Mouse (Mus musculus) G1E (cell line): ENCODE results near the gene Fsip1. TPM values are rescaled to one million over a fixed set of nuclear protein-coding genes. Genes with fewer than 3 reads are reported as not detected.

Experiments used
- ATAC-seq: 2 replicates; pipeline ENCODE4 v1.8.0; 2016; ENCODE audit warnings: mild to moderate bottlenecking; ENCODE audit not compliant: insufficient number of reproducible peaks, poor library complexity, low FRiP score, severe bottlenecking; ENCODE audit errors: extremely low read depth
- DNase-seq: peaks from one replicate; pipeline ENCODE4 v3.0.0; 2012; ENCODE audit warnings: low spot score
- H3K27me3 ChIP-seq: 2 replicates; pipeline ENCODE4 v1.6.1; 2012; ENCODE audit warnings: mild to moderate bottlenecking, low read length, inconsistent platforms; ENCODE audit not compliant: insufficient read depth
- H3K36me3 ChIP-seq: replicated peaks from 2 replicates; pipeline ENCODE3; 2012; ENCODE audit warnings: mild to moderate bottlenecking, inconsistent platforms
- H3K4me1 ChIP-seq: 2 replicates; pipeline ENCODE4 v1.6.1; 2012; ENCODE audit warnings: low read depth, low read length, inconsistent platforms, mixed read lengths; ENCODE audit not compliant: insufficient read depth
- H3K4me3 ChIP-seq: 2 replicates; pipeline ENCODE4 v1.5.1; 2012; ENCODE audit warnings: low read depth, mild to moderate bottlenecking, inconsistent platforms, low read length, moderate library complexity, mixed read lengths
- H3K9me3 ChIP-seq: replicated peaks from 2 replicates; pipeline ENCODE4 v1.6.1; 2012; ENCODE audit warnings: inconsistent platforms
- CTCF ChIP-seq: IDR thresholded peaks from 2 replicates; pipeline ENCODE4 v1.5.1; 2012; ENCODE audit warnings: low read depth, low read length, inconsistent platforms, mixed read lengths
- GATA1 ChIP-seq: IDR thresholded peaks from 2 replicates; pipeline ENCODE4 v1.6.1; 2012; ENCODE audit warnings: borderline replicate concordance, low read length, inconsistent platforms, mixed read lengths
- GATA2 ChIP-seq: IDR thresholded peaks from 2 replicates; pipeline ENCODE4 v1.6.1; 2012; ENCODE audit warnings: low read depth, low read length, inconsistent platforms, borderline replicate concordance
- POLR2AphosphoS5 ChIP-seq: IDR thresholded peaks from 2 replicates; pipeline ENCODE4 v1.6.1; 2012; ENCODE audit warnings: low read depth, low read length, inconsistent platforms; ENCODE audit not compliant: insufficient replicate concordance
- TAL1 ChIP-seq: conservative IDR thresholded peaks from 2 replicates; pipeline ENCODE4 v1.6.1; 2012; ENCODE audit warnings: low read depth, low read length, inconsistent platforms, mixed read lengths
- polyA plus RNA-seq: library from polyadenylated mRNA; stranded (reverse); fragments of >175 nt; gene quantifications from 2 replicates; pipeline ENCODE4 v1.2.3, GENCODE M21; 2012
- total RNA-seq, 2 experiments: library from RNA; stranded (forward) in 1 of 2; stranded (reverse) in 1 of 2; fragments of 200-1000 nt in 1 of 2; fragments of >200 nt in 1 of 2; fragmentation: Nextera tagmentation in 1 of 2; gene quantifications; 2 replicates each; pipeline ENCODE4 v1.2.3; 2014 to 2017

The Fsip1 gene
- total and polyA plus RNA-seq, 3 experiments, result 0.27 TPM; not detected in 2

DNA sequence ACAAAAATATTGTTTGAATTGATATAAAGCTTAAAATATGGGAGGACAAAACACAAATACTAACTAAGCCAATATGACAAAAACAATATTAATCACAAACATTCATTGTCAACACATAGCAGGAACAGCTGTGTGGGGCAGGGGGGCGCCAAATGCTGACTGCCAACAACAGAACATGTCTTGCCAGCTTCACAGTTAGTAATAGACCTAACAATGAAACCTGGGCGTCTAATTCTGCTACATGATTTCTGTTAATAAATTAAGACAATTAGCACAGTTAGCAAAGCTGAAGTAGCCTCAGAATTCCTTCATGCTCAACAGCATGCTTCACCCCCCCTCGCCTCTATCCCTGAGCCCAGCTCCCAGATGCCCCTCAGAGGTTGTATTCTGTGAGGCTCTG lies 21.2 kb downstream of the Fsip1 start:
- H3K9me3 ChIP-seq, result no peaks in the 10 kb centered on the region
- no peak for DNase-seq
- H3K4me3 ChIP-seq, result no peak overlapping the region
- no peak for TF ChIP-seq POLR2AphosphoS5
- no peak for TF ChIP-seq CTCF
- TF ChIP-seq GATA1, result no peak
- TF ChIP-seq GATA2, result no peak
- TF ChIP-seq TAL1, result no peak
- H3K27me3 ChIP-seq, result peaks cover 4% of the 10 kb centered on the region; the same call in 1 of the 2 replicates
- no peaks in the 10 kb centered on the region for H3K36me3 ChIP-seq
- no peaks in the 10 kb centered on the region for H3K4me1 ChIP-seq
- no peak for ATAC-seq

- Histone ChIP-seq H3K9me3 (no peaks in the 10 kb centered on the region), H3K27me3 (no peaks in the 10 kb centered on the region), H3K36me3 (no peaks in the 10 kb centered on the region), H3K4me3 (no peak overlapping the region), H3K4me1 (no peaks in the 10 kb centered on the region)
- TF ChIP-seq CTCF (no peak), GATA2 (no peak), TAL1 (no peak), POLR2AphosphoS5 (no peak), GATA1 (no peak)
- no peak for ATAC-seq
- DNase-seq, result no peak
Observed at GRCm38 (mm10) chr2:118230544-118230943, 26.2 kb downstream of the Fsip1 start.

- ATAC-seq (no peak), DNase-seq (no peak)
- Histone ChIP-seq H3K36me3 (no peaks in the 10 kb centered on the region), H3K27me3 (no peaks in the 10 kb centered on the region), H3K4me1 (no peaks in the 10 kb centered on the region), H3K4me3 (no peak overlapping the region), H3K9me3 (no peaks in the 10 kb centered on the region)
- TF ChIP-seq CTCF (no peak), POLR2AphosphoS5 (no peak), TAL1 (no peak), GATA2 (no peak), GATA1 (no peak)
Observed at GRCm38 (mm10) chr2:118228486-118229079, 28.2 kb downstream of the Fsip1 start.

DNA sequence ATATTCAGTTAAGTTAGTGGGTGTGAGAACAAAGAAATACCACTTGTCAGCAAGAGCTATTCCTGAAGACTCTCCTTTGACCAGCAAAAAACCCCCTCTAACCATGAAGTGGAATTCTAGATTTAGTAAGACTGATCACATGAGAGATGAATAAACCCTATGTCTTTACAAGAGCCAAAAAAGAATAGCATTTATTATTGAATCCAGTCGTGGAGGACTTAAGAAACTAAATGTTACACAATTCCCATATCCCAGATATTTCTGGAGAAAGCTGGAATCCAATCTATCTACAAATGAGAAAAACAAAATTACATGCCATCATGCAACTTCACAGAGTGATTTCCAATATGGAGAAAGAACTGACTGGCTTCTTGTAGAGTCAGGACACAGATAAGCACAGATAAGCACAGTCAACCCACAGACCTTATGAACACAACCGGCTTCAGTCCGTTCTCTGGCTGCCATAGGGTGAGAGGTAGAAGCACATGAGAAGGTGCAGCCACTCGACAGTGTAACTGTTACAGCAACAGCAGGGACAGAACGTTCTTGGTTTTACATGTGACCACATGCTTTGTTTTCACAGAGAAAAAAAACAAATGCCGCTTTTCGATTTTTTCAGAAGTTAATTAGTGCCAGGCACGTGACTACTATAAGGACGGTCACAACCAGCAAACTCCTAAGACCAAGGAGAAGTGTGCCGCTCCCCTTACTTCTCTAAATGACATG lies 31.3 kb downstream of the Fsip1 start:
- ATAC-seq (no peak), DNase-seq (no peak)
- H3K4me1 ChIP-seq, result no peaks in the 10 kb centered on the region
- H3K9me3 ChIP-seq, result no peaks in the 10 kb centered on the region
- H3K27me3 ChIP-seq, result no peaks in the 10 kb centered on the region
- no peak for TF ChIP-seq GATA1
- no peak for TF ChIP-seq TAL1
- no peak for TF ChIP-seq POLR2AphosphoS5
- no peak for TF ChIP-seq CTCF
- no peak for TF ChIP-seq GATA2
- no peak overlapping the region for H3K4me3 ChIP-seq
- no peaks in the 10 kb centered on the region for H3K36me3 ChIP-seq

DNA sequence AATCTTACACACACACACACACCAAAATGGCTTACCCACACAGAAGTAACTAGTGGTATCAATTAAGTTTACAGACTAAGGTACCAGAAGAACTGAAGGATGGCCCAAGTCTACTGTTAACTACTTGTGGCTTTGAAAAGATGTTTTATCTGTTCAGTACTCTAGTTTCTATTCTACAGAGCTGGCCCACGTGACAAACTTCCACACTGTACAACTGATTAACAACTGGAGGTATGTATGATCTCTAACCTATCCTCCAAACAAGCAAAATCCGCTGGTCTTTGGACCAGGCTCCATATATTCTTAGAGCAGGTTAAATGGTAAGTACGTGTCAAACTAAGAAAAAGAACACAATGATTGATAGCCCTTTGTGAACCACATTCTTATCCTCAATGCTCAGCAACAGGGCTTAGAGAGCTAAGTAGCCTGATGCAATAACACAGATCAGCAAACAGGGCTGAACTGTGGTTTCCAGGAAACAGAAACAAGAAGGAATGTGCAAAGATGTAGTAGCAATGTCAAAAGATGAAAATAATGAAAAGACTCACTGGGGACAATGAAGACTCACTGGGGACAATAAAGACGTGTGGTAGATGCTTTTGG lies 38.7 kb downstream of the Fsip1 start:
- TF ChIP-seq POLR2AphosphoS5, result no peak
- TF ChIP-seq CTCF, result no peak
- TF ChIP-seq GATA1, result no peak
- TF ChIP-seq GATA2, result no peak
- no peak for TF ChIP-seq TAL1
- ATAC-seq, result no peak
- H3K27me3 ChIP-seq, result no peaks in the 10 kb centered on the region

DNA sequence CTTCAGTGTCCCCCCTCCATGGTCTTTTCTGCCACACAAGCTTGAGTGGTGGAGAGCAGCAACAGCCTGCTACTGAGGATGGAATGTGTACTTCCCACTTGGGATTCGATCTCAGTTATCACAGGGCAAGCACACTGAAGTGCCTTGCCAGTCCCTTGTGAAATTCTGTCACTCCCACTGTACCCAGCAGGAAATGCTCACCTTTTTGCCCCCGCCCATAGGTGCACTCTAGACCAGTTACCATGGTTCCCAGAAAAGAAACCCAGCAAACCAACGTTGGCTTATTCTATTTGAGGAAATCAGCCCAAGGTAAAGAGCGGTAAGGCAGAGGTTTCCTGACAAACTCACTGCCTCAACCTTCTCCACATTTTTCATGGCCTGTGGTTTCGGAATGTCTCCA lies 47.1 kb downstream of the Fsip1 start:
- Histone ChIP-seq H3K9me3 (no peaks in the 10 kb centered on the region), H3K27me3 (no peaks in the 10 kb centered on the region), H3K36me3 (no peaks in the 10 kb centered on the region), H3K4me3 (no peak overlapping the region), H3K4me1 (no peaks in the 10 kb centered on the region)
- TF ChIP-seq CTCF (no peak), POLR2AphosphoS5 (no peak), TAL1 (no peak), GATA2 (no peak), GATA1 (no peak)
- DNase-seq (no peak), ATAC-seq (no peak)

More for the DNA sequence above, 38.7 kb downstream of the Fsip1 start:
- no peak overlapping the region for H3K4me3 ChIP-seq
- no peaks in the 10 kb centered on the region for H3K9me3 ChIP-seq
- no peaks in the 10 kb centered on the region for H3K4me1 ChIP-seq
- DNase-seq, result no peak
- H3K36me3 ChIP-seq, result no peaks in the 10 kb centered on the region
